Mouse (Mus musculus) limb, embryonic 14.5 days (tissue): ENCODE data around the gene Rpl32. TPM values are rescaled to one million over a fixed set of nuclear protein-coding genes. Genes with fewer than 3 reads are reported as not detected.

Source experiments
- ATAC-seq: fragments of 200-750 bp; cut with Nextera tagmentation; 2 replicates; pipeline ENCODE4 v1.8.0; 2017; ENCODE audit warnings: low read depth, moderate number of reproducible peaks, moderate TSS enrichment; ENCODE audit not compliant: low FRiP score
- DNase-seq: peaks from one replicate; pipeline ENCODE4 v3.0.0-alpha.2; 2015; ENCODE audit warnings: low spot score
- H3K27ac ChIP-seq: fragments of 300-500 bp; sonication (generic); replicated peaks from 2 replicates; pipeline ENCODE4 v1.5.1; 2014; ENCODE audit warnings: low read depth, mild to moderate bottlenecking, low read length, moderate library complexity, mixed read lengths
- H3K27me3 ChIP-seq: fragments of 300-500 bp; sonication (generic); 2 replicates; pipeline ENCODE4 v1.6.1; 2014; ENCODE audit warnings: low read length, mixed read lengths; ENCODE audit not compliant: control insufficient read depth, insufficient read depth
- H3K36me3 ChIP-seq: fragments of 300-500 bp; sonication (generic); 2 replicates; pipeline ENCODE4 v1.6.1; 2014; ENCODE audit warnings: mild to moderate bottlenecking, low read length, moderate library complexity, mixed read lengths; ENCODE audit not compliant: control insufficient read depth, insufficient read depth
- H3K4me1 ChIP-seq: fragments of 300-500 bp; sonication (generic); 2 replicates; pipeline ENCODE4 v1.6.1; 2014; ENCODE audit warnings: antibody characterized with exemption, low read length, mixed read lengths; ENCODE audit not compliant: control insufficient read depth, insufficient read depth
- H3K4me2 ChIP-seq: fragments of 300-500 bp; sonication (generic); replicated peaks from 2 replicates; pipeline ENCODE4 v1.6.1; 2014; ENCODE audit warnings: low read depth, mild to moderate bottlenecking, low read length, moderate library complexity; ENCODE audit not compliant: severe bottlenecking
- H3K4me3 ChIP-seq: fragments of 300-500 bp; sonication (generic); replicated peaks from 2 replicates; pipeline ENCODE4 v1.5.1; 2014; ENCODE audit warnings: low read length
- H3K9ac ChIP-seq: fragments of 300-500 bp; sonication (generic); 2 replicates; pipeline ENCODE4 v1.6.1; 2014; ENCODE audit warnings: mild to moderate bottlenecking, low read depth, low read length, moderate library complexity; ENCODE audit not compliant: severe bottlenecking
- H3K9me3 ChIP-seq: fragments of 300-500 bp; sonication (generic); 2 replicates; pipeline ENCODE4 v1.6.1; 2016; ENCODE audit warnings: low read length; ENCODE audit not compliant: control insufficient read depth
- POLR2A ChIP-seq: fragments of 200-500 bp; IDR thresholded peaks from 2 replicates; pipeline ENCODE4 v1.8.0; 2012; ENCODE audit warnings: inconsistent platforms, mild to moderate bottlenecking, moderate library complexity, borderline replicate concordance; ENCODE audit not compliant: insufficient read depth, insufficient read length; ENCODE audit errors: extremely low read depth
- WGBS: fragments of 180-500 bp; shearing (Covaris S2); extraction: QIAGEN DNeasy Blood & Tissue Kit; methylation state at CpG from one replicate; pipeline ENCODE4 v1.1.7; 2014; 5-methylcytosine and 5-hydroxymethylcytosine counted together
- polyA plus RNA-seq, 2 experiments: library from polyadenylated mRNA; depleted of rRNA in 1 of 2; stranded (reverse) in 1 of 2; unstranded in 1 of 2; fragments of >200 nt; fragmentation: Nextera tagmentation in 1 of 2; extraction: Ambion mirVana in 1 of 2; gene quantifications; 2 replicates each; pipeline versions ENCODE4 v1.2.1 to v1.2.3; 2012 to 2014

Gene Rpl32
- polyA plus RNA-seq, 2 experiments: 2,604 to 2,685 TPM

- Histone ChIP-seq H3K4me2 (no peak overlapping the region), H3K4me3 (no peak overlapping the region), H3K9me3 (no peaks in the 10 kb centered on the region), H3K4me1 (peaks cover 21% of the 10 kb centered on the region), H3K9ac (no peak overlapping the region), H3K27ac (no peak overlapping the region), H3K36me3 (no peaks in the 10 kb centered on the region), H3K27me3 (no peaks in the 10 kb centered on the region)
- no peak for DNase-seq
- TF ChIP-seq POLR2A: no peak
- ATAC-seq: no peak
- 90% methylated on average over 1 of the region's 1 CpGs for WGBS
These were observed 35.9 kb downstream of the Rpl32 start for GRCm38 (mm10) chr6:115772604-115773003.

- H3K27me3 ChIP-seq: no peaks in the 10 kb centered on the region
- H3K9me3 ChIP-seq: no peaks in the 10 kb centered on the region
- DNase-seq: no peak
- H3K4me2 ChIP-seq: no peak overlapping the region
- H3K27ac ChIP-seq: no peak overlapping the region
- peaks cover 21% of the 10 kb centered on the region for H3K4me1 ChIP-seq
- H3K36me3 ChIP-seq: no peaks in the 10 kb centered on the region
- 76% methylated on average over 6 of the region's 6 CpGs for WGBS
- no peak overlapping the region for H3K4me3 ChIP-seq
- ATAC-seq: no peak
- no peak for TF ChIP-seq POLR2A
- H3K9ac ChIP-seq: no peak overlapping the region
These were observed 36.3 kb downstream of the Rpl32 start for GRCm38 (mm10) chr6:115772201-115772600.

- no peaks in the 10 kb centered on the region for H3K36me3 ChIP-seq
- no peaks in the 10 kb centered on the region for H3K27me3 ChIP-seq
- DNase-seq (no peak), ATAC-seq (no peak)
- no peak overlapping the region for H3K4me2 ChIP-seq
- peaks cover 8% of the 10 kb centered on the region for H3K4me1 ChIP-seq
- 70% methylated on average over 4 of the region's 4 CpGs for WGBS
- no peak overlapping the region for H3K4me3 ChIP-seq
- H3K27ac ChIP-seq: no peak overlapping the region
- H3K9me3 ChIP-seq: no peaks in the 10 kb centered on the region
- no peak for TF ChIP-seq POLR2A
- no peak overlapping the region for H3K9ac ChIP-seq
These were observed 37.7 kb downstream of the Rpl32 start for GRCm38 (mm10) chr6:115770852-115771251.

- Histone ChIP-seq H3K4me2 (no peak overlapping the region), H3K4me3 (no peak overlapping the region), H3K27ac (no peak overlapping the region), H3K9ac (no peak overlapping the region), H3K36me3 (no peaks in the 10 kb centered on the region), H3K4me1 (peaks cover under 1% of the 10 kb centered on the region; the same call in 1 of the 2 replicates), H3K9me3 (no peaks in the 10 kb centered on the region), H3K27me3 (no peaks in the 10 kb centered on the region)
- WGBS: 80% methylated on average over 20 of the region's 20 CpGs
- no peak for DNase-seq
- TF ChIP-seq POLR2A: no peak
- no peak for ATAC-seq
These were observed 38.4 kb downstream of the Rpl32 start for GRCm38 (mm10) chr6:115770059-115770670.

GRCm38 (mm10) chr6:115768207-115768606 is 40.3 kb downstream of the Rpl32 start:
- Histone ChIP-seq H3K9me3 (no peaks in the 10 kb centered on the region), H3K4me2 (no peak overlapping the region), H3K27me3 (no peaks in the 10 kb centered on the region), H3K9ac (no peak overlapping the region), H3K36me3 (no peaks in the 10 kb centered on the region), H3K4me3 (no peak overlapping the region), H3K4me1 (peaks cover 16% of the 10 kb centered on the region), H3K27ac (no peak overlapping the region)
- no peak for DNase-seq
- ATAC-seq: no peak
- no peak for TF ChIP-seq POLR2A
- WGBS: 84% methylated on average over 4 of the region's 4 CpGs
